Mouse (Mus musculus) induced T-regulatory cell, adult 2 months (primary cell): ENCODE data around the gene Vmn1r167.
"Not testable (repeated sequence)": the region's sequence is repeated elsewhere in the genome, so short reads cannot be mapped to it uniquely, and the experiment has no call there.

ENCODE experiments used
- DNase-seq: peaks from one replicate; pipeline ENCODE4 v3.0.0-alpha.2; 2012; ENCODE audit warnings: low read depth

Vmn1r167 gene

DNA sequence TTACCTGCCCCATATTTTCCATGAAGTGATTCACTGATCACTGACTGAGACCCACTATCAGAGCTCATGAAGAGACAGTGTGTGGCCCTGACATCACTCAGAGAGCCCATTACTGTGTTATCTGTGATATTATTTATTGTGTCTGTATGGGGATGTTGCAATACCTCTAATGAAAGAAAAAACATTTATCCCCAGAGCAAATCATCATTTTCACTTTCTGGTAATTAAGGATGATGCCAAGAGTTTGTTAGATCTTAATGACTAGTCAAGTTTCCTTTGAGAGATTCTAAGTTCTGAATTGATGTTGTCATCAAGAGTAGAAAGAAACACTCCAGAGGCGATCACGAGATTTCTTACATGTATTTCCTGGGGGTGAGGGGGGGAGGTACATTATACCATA lies at the start of gene Vmn1r167:
TSS of gene Vmn1r167 (minus strand) at position 101 of the 400 bp plus-strand sequence.
- not testable (repeated sequence) for DNase-seq

DNA sequence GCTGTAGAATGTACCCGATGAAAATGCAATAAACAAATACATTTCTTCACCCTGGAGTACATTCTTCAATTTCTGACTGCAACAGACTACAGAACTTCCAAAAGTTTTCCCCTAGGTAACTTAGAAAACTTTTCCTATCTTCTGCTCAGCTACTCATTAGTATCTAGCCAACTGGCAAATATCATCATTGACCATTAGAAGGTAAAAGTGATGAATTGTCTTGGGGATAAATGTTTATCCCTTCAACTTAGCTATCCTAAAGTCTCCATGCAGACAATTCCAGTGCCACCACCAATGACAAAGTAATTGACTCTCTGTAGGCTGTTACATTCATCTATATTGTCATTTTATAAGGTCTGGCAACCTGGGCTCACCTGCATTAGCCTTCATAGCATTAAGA lies 32.4 kb upstream of the Vmn1r167 start, which contains the start of gene Vmn1r168:
TSS of gene Vmn1r168 (plus strand) at position 301 of the 400 bp plus-strand sequence.
- DNase-seq, result not testable (repeated sequence)

DNA sequence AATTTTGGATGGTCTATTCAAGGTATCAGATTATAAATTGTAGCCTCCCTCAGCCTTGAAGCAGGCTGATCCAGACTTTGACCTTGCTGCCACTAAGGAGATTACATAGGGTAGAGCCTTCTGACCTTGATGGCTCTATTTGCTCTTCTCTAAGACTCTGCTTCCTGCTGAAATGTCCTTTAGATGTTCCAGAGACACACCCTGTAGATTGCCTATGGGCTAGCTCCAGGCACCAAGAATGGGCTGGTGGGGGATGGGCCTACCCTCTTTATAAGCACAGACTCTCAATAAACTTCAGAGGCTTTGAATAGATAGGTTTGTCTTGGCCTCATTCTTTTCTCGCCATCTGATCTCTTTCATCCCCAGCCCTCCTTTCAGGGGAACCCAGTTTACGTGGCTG lies 34.1 kb downstream of the Vmn1r167 start:
- DNase-seq, result not testable (repeated sequence)

DNA sequence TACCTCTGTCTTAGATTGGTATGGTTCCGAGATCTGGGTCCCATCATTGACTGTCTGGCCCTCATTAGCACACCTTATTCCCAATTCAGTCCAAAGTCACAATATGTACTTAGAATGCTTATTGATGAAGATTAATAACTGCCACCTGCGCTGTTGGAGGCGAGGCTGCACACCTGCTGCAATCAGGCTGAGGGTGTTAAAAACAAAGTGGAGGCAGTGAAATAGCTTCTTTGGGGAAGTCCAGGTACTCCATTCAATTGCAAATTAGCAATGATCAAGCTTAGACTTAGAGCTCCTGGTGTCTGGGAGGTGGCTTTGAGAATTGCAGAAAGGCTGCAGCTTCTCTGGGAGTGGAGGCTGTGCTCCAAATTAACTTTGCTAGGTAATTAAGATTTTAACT lies 36.2 kb downstream of the Vmn1r167 start:
- DNase-seq, result not testable (repeated sequence)

DNA sequence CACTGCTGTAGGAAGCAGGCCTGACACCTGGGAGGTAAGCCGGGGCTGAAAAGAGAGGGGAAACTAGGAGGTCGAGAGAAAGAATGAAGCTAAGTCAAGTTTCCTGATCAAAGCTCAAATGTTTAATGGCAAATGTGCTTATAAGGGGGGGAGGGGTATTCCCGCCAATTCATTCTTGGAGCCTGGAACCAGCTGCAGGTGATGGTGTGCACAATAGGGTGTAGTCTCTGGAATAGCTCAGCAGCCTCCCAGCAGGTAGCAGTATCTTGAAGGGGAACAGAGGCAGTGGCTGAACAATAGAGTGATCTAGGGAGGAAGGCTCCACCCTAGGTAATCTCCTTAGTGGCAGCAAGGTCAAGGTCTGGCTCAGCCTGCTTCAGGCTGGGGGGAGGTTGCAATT lies 36.8 kb downstream of the Vmn1r167 start:
- DNase-seq, result not testable (repeated sequence)
